Mouse (Mus musculus) embryonic fibroblast, embryonic 13.5 days (primary cell): ENCODE results near the gene Gm17018.

ENCODE experiments used
- CTCF ChIP-seq: IDR thresholded peaks from 2 replicates; pipeline ENCODE4 v1.5.1; 2011; ENCODE audit warnings: mild to moderate bottlenecking, control low read depth, low read length, moderate library complexity, borderline replicate concordance; ENCODE audit not compliant: insufficient read depth
- POLR2A ChIP-seq: IDR thresholded peaks from 2 replicates; pipeline ENCODE4 v1.6.1; 2011; ENCODE audit warnings: low read depth, mild to moderate bottlenecking, control low read depth, low read length, moderate library complexity

- TF ChIP-seq CTCF (no peak), POLR2A (no peak)
Measured at GRCm38 (mm10) chr19:45565925-45566715, 5.7 kb downstream of the Gm17018 start.
